Mouse (Mus musculus) kidney, postnatal 14 days (tissue): ENCODE measurements around the gene Paxx.

Experiments used
- DNase-seq: peaks from one replicate; pipeline ENCODE4 v3.0.0; 2022; ENCODE audit warnings: mixed read lengths

Gene Paxx

DNA sequence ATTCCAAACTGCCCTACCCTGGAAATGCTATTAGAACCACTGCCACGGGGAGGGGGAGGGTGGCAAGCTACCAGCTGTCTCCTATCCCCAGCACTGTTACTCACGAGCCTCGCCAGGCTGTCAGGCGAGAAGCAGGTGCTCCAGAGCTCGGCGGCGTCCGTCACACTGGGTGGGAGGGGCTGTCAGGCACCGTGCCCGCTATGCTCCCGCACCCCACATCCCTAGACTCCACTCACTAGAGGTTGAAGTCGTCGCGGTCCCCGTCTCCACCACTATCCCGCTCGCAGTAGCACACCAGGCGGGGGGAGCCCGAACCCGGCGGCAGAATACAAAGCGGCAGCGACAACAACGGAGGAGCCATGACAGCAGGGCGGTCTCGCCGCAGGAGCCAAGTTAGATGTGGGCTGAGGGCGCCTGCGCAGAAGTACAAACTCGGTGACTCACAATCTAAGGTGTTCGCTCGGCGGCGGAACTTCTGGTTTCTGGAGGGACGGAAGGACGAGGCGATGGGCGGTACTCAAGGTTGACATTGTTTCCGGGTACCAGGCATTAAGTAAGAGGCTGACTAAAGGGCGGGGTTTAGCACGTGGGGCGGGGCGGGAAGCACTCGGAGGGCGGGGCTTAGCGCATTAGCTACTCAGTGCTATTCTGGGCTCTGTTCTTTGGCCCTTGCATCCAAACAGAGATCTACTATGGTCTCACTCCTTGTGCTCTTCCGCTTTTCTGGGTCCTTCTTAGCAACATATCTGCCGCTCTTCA is at the start of gene Paxx:
Paxx (minus strand) TSS at position 544 of the 759 bp plus-strand sequence.
- DNase-seq = peak; percentile 97

DNA sequence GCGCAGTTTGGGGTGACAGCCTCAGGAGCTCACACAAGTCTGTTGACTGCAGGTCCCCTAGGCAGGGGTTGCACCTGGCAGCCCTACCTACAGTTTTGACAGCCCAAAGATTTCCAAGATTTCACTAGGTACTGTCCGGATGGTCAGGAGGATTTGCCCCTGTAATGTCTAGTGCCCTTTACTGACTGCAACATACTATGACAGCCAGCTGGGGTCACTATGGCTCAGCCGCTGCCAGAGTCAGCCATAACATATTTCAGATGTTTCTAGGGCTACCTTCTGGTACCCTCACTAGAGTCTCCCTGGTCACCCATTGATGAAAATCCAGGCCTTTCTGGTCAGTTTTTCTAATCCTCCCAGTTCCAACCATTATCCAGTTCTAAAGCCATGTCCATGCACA is 49.0 kb upstream of the Paxx start:
- no peak for DNase-seq

DNA sequence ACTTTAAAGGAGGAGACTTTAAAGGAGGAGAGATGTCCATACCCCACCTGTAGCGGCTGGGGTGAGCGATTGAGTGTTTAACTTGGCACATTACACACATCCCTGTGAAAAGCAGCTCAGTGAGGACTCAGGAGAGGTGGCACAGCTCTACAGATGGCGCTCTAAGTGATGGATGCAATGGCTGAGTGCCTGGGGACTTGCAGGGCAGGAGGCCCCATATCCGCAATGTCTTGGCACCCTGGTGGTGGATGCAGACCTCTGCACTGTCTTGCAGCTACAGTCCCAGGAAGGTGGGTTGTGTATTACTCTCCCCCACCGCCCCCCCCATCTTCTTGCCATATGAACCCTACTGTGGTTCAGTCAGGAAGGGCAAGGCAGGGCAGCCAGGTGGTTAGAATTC is 46.1 kb upstream of the Paxx start:
- peak; percentile 42 for DNase-seq

DNA sequence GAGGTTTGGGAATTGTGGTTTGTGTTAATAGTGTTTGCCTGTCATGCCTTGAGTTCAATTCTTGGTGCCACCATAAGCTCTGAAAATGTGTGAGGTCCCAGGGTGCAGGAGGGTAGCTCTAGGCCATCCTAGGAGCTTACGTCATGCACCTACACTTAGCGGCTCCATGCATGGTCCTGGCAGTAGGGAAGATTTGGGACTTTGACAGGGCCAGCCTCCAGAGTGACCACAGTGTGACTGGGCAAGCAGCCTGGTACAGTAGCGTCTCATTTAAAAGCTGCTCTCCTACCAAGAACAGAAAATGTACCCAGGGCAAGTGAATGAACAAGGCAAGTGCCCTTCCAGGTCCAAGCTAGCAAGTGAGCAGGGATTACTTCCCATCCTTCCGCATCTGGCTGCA is 45.0 kb upstream of the Paxx start:
- DNase-seq = no peak

DNA sequence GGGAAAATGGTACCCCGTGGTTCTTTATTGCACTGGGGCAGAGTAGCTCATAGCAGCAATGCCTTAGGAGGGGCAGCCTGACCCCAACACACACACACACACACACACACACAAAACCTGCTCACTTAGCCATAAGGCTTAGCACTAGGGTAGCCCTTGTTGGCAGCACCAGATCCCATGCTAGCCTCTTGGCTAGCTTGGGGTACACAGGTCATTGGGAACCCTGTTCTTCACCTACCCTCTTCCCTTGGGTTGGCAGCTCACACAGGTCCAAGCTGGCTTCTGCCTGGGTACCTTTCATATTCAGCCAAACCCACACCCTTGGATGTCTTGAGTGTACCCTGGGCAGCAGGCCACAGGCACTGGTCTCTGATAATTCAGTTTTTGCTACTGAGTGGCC is 44.1 kb upstream of the Paxx start:
- DNase-seq = no peak

DNA sequence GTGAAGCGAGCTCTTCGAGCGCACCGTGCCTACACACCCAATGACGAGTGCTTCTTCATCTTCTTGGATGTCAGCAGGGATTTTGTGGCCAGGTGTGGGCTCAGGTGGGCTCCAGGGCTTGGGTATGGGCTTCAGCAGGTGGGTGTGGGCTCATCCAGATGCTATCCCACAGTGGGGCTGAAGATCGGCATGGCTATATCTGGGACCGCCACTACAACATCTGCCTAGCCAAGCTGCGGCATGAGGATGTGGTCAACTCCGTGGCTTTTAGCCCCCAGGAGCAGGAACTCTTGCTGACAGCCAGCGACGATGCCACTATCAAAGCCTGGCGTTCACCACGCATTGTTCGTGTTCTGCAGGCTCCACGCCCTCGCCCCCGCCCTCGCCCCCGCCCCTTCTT is 43.6 kb upstream of the Paxx start:
- DNase-seq = no peak

DNA sequence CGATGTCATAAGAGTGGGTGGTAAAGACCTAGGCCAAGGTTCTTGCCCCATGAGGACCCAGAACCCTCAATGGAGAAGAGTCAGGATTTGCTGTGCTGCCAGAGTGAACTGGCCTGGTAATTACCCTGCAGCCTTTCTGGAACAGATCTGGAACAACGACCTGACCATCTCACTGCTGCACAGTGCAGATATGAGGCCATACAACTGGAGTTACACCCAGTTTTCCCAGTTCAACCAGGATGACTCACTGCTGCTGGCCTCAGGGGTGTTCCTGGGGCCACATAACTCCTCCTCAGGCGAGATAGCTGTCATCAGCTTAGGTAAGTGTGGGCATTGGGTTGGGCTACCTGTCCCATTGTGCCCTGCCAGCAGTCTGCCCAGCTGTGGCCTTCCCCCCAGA is 41.8 kb upstream of the Paxx start:
- DNase-seq = no peak

DNA sequence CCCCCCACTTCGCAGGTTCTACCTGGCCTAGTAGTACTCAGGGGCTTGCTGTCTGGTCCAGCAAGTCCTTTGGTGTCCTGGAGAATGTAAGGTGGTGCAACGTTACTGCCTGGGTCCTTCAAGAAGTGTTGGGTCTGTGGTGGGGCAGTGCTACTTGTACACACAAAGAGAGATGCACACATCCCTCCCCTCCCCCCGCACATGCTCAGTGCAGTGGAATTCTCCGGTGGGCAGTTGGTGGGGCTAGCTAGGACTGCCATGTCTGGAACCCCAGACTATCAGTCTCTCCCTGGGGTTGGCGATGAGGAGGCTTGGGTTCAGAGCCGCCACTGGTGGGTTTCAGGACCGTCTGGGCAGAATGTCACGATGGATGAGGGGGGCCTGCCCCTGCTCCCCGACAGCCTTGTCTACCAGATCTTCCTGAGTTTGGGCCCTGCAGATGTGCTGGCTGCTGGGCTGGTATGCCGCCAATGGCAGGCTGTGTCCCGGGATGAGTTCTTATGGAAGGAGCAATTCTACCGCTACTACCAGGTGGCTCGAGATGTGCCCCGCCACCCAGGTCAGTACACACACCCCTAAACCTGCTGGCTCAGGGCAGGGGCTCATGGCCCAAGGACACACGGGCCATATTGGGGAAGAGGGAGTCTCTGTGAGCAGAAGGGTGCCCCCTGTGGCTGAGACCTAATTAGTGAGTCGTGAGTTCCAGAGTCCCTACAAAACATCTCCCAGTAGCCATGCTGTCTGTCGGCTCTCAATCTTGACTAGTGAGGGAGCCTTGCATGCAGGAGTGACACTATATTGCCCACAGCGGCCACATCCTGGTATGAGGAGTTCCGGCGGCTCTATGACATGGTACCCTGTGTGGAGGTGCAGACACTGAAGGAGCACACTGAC is 40.9 kb upstream of the Paxx start, which contains the start of gene C8g:
C8g (minus strand) TSS at position 127 of the 894 bp plus-strand sequence.
- no peak for DNase-seq

DNA sequence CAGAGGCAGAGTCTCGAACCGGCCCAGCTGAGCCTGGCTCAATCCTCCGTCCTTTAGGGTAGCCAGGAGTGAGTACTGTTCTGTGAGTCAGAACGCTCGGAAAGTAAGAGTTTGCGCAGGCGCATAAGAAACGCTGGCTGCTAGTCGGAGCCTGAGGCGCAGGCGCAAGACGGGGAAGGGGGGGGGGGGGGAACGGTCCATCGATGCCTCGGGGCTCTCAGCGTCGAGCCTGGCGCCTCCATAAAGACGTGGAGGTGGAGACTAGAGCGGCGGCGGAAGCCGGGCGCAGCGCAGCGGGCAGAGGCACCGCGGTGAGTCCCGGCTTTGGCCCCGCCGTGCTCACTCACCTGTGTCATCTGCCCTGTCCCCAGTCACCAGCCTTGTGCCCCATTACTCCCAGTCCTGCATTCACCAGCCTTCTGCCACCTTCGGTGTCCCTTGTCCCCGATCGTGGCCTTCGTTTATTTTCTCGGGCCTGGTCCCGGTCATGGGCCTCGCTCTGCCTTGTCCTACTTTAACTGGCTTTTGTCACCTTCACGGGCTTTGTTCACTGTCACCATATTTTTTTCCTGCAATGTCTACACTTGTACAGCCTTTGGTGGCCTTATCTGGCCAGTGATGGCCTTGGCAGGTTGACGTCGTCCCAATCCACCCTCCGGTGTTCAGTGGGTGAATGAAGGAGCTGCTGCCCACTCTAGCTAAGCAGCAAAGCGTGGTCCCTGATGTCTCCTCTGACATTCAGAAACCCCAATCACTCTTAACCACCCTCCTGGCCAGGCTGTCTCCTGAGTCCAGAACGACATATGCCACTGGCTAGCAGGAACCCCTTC is 39.9 kb upstream of the Paxx start, which contains the start of gene Fbxw5:
Fbxw5 (plus strand) TSS at position 175 of the 830 bp plus-strand sequence.
- peak; percentile 94 for DNase-seq

DNA sequence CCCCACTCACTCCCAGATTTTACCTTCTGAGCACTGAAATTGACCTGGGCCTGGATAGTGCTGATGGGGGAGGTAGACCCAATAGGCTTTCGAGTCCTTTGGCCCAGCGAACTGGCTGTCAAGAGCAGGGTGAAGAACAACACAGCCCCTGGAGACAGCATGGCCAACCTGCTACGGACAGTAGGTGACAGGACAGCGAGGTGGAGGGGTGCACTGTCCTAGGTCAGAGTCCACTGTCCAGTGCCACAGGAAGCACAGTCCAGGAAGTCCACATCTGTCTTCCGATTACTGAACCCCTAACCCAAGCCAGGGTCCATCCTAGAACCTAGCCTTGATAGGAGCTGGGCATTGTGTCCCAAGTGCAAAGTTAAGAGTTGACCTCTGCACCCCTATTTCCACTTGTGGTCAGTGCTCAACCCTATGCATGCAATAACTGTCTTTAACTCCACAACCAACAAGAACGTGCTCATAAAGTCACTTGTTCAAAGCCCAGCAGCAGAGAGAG is 39.2 kb upstream of the Paxx start:
- DNase-seq = peak; percentile 25

DNA sequence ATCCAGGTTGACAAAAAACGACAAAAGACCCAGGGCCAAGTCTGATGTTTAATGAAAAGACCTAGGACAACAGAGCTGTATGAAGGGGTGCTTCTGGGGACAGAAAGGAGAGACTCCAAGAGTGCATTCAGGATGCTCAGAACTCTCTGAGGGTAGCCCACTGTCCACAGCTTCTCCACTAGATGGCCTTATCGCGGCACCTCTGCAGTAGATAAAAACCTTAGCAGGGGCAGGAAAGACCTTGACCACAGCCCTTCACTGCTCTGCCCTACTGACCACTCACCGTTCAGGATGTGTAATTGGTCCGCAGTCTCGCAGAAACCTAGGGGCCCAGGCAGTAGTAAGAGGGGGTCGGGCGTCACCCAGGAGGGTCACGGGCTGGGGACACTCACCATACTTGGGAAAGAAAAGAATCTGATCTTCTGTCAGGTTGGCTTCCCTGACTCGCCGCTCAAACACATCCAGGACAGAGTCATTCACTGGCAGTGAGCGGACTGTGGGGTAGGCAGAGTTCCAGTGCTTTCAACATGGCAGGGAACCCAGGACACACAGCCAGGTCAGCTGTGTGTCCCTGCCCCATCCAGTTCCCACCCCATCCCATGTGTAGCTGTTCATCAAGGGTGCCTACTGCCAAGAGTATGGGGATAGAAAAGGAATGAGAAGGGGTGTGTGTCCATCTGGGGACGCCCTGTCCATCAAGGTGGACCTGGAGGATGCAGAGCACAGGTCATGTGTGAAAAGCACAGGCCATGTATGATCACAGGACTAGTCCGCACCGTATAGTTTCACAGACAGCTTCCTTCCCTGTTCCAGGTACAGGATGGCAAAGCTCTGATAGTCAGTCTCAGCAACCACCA is 38.0 kb upstream of the Paxx start:
- DNase-seq = no peak

DNA sequence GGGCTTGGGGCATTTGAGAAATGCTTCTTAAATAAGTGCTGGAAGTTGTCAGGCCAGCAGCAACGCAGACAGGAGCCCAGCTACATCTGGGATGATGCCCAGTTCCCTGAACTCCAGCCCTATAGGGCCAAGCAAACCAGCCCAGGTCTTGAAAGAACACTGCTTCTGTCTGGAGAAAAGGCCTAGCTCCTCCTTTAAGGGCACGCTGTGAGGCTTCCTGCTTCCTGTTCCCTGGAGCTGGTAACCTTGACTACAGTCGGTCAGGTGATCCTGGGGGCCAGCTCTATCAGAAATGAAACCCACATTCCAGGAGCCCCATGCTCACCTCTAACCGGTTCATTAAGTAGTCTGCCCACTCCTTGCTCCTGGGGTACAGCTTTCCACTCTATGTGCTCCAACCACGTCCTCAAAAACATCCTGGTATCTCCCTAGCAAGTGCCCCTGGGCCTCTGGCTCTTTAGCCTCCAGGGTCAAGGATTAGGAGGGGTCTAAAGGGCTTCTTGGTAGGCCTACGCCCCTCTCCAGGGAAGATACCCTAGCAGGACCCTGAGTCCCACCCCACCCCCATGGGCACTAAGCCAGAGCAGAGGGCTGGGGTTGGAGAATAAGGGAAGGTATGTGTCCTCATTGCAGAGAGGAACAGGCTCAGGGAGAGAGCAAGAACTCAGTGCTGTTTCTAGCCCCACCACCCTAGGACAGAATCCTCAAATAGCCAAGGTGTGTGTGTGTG is 37.1 kb upstream of the Paxx start:
- no peak for DNase-seq

DNA sequence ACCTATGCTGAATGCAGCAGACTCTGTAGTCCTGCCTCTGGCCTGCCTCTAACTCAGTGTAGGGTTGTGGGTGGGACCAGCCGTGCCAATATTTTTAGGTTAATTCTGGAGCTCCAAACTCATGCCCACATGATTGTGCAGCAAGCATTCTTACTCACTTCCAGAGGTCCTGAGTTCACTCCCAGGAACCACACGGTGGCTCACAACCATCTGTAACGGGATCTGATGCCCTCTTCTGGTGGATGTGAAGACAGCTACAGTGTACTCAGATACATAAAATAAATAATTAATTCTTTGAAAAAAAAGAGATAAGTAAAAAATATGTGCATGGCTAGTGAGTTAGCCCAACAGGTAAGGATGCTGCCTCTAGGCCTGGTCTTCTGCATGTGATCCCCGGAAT is 35.6 kb upstream of the Paxx start:
- DNase-seq = peak; percentile 34

DNA sequence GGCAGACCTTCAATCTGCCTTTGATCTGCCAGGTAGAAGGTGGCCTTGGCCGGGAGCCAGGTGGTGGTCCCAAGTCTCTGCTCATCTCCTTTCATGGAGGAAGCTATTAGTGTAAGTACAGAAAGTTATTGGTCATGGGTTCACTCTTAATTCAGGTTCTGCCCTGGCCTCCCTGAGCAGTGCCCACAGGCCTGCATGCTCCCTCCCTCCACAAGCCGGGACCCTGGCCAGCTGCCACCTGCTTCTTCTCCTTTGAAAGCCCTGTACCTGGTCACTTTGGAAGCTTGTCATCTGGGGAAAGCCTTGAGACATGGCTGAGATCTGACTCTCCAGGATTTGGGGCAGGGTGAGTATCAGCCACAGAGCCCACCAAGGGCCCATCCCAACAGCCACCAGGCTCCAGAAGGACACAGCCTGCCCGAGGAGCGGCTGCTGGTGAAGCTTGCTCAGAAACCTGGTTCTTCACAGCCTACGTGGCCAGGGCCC is 32.6 kb upstream of the Paxx start, which contains the start of gene Lcn12:
Lcn12 (minus strand) TSS at position 436 of the 486 bp plus-strand sequence.
- no peak for DNase-seq

DNA sequence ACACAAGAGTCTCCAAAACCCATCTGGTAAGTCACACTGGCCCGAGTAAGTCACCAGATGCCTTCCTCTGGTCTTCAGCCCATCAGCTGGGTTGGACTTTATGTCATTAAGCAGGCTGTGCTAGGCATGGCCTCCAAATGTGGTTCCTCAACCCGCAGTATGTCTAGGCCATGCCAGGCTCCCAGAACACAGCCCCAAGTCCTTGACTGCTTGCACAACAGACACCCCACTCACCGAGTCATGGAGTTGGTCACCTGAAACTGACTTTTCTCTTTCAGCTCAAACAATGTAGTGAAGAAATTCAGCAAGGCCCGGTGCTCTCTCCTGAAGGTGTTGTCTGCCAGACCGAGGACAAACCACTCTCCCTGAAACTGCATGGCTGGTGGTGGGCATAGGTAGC is 32.1 kb upstream of the Paxx start:
- no peak for DNase-seq

DNA sequence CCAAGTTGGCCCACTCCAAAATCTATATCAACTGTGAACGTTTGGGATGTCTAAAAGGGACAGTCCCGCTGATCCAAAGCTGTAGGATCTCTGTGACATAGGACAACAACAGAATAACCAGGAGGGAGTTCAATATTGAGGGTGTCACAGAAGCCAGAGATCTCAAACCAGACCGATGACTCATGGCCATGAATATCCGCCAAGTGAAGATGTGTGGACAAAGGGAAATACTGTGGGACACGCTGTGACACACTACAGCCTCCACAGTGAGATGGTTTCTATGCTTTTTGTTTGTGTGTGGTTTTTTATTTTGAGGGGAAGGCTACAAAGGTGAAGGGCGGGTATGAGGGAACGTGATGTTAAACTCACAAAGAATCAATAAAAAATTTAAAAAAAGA is 27.8 kb upstream of the Paxx start:
- DNase-seq = no peak

DNA sequence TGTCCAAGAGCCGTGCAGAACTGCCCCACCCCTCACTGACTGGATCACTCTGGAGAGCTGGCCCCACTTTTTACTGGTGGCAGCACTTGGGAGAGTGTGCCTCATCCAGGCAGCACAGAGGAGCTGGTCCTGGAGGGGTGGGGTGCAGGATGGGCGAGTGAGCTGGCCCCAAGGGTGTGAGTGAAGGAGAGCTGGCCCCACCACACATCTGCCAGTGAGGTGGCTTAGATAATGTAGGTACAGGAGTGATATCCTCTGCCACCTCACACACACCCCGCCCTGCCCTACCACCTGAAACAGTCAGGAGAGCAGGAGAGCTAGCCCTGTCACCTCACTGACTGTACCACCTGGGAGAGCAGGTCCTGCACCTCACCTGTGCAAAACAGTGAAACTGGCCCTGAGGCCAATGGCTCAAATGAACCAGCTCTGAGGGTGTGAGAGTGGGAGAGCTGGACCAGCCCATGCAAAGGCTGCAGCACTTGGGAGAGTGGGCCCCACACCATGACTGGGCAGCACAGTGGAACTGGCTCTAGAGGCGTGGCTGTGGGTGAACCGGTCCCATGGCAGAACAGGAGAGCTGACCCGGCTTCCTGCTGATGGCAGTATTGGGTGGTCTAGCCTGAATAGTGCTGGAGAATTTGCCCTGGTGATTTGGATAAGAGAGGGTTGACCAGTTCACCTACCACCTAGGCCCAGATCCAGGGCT is 27.2 kb upstream of the Paxx start:
- DNase-seq = no peak

DNA sequence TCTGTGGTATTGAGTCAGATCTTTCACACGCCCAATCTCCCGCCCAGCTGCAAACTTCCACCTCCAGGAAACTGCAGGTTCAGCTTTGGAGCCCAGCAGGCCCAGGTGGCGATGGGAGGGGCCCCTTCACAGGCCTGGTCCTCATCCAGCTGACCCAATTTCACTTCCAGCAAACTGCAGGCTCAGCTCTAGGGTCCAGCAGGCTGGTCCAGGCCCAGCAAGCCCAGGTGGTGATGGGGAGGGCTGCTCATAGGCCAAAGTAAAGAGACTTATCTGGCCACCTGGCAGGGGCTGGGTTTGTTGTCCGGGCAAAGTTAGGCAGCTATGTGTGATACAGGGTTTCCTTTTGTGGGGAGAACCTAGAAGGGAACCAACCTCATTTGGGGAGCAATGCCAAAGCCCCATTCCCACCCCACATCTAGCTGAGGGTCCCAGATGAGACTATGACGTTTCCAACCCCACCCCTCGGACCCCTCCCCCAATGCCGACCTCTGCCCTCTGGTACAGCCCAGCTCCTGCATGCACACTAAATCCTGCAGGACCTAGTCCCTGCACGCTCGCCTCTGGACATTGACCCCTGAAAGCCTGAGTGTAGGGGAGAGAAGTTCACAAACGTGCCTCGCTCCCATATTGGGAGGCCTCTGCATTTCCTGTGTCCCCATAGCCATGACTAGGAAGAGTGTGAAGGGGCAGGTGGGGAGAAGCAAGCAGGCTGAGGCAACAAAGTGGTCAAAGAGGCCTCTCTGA is 24.2 kb upstream of the Paxx start:
- DNase-seq = peak; percentile 66

DNA sequence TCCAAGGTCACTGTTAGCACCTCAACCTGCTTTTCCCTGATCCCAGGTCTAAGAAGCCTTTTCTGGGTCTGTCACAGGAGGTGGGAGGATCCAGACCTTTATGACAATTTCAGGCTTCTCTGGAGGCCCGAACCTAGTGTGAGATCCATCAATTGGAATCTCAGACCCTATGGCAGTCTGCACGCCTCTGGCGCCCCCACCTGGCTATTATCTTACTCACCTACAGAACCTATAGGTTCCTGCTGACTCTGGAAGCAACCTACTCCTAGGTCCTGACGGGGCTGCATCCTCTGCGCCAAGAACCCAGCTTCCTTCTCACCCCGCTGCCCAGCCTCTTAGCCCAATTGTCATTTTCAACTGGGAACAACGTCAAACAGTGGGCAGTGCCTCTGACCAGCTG is 22.1 kb upstream of the Paxx start:
- peak; percentile 44 for DNase-seq
